Mouse (Mus musculus): ENCODE measurements around the gene Skap1.

The Skap1 gene

DNA sequence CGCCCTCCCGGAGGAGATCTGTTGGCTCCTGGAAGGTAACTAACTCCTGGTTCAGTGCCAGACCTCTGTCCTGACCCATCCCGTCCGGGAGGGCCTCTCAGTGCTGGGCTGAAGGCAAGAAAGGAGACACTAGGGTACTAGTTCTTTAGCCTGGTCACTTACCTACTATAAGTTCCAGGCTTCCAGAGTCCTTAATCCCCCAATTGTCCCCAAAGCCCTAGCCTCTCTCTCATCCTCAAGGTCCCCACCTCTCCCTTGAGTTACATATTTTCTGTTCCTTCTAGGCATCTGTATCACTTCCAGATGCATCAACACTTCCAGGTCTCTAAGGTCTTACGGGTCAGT, 295 bp downstream of the Skap1 start:
- peak; percentile 54 to 75 for DNase-seq (ENCODE audit: inconsistent age in 2 of 2, low spot score in 1 of 2)

GRCm38 (mm10) chr11:96465426-96466056, 1.1 kb downstream of the Skap1 start:
- no peak for DNase-seq (ENCODE audit: inconsistent age in 2 of 2, low spot score in 1 of 2)

- peak in 1 of 2 experiments; percentile 40 for DNase-seq (ENCODE audit: inconsistent age in 2 of 2, low spot score in 1 of 2)
Observed at GRCm38 (mm10) chr11:96466382-96466781, 2.0 kb downstream of the Skap1 start.

- DNase-seq (ENCODE audit: inconsistent age in 2 of 2, low spot score in 1 of 2): peak; percentile 26 to 66
Observed at GRCm38 (mm10) chr11:96466987-96467386, 2.6 kb downstream of the Skap1 start.

DNA sequence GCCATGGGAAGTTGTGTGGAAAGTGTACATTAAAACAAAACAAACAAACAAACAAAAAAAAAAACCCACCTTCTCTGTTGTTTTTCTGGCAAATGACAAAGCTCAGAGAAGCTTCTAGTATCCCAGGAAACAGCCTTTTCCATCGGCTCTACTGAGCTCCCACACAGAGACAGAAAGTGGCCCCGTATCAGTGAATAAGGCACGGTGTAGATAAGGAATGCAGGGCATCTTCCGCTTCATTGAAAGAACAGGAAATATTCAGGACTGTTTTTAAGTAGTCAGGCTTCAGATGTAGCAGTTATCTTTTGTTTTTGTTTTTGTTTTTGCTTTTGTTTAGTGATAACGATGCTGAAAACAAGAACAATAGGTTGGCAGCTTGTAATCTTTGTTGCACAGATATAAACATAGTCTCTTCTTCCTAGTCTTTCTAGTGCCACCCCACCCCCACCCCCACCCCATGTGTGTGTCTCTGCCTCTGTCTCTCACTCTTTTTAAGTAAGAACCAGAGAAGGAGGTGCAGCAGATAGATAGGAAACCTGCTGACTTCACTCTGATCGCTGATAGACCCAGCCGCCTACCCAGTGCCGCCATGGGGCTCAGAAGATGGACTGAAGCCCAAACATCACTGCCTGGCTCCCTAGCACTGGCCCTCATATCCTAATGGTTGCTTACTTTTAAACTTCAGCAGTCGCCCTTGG, 3.8 kb downstream of the Skap1 start:
- DNase-seq (ENCODE audit: inconsistent age in 2 of 2, low spot score in 1 of 2): peak in 1 of 2 experiments; percentile 38

- DNase-seq (ENCODE audit: inconsistent age in 2 of 2, low spot score in 1 of 2): no peak
Observed at GRCm38 (mm10) chr11:96482711-96483110, 18.3 kb downstream of the Skap1 start.

DNA sequence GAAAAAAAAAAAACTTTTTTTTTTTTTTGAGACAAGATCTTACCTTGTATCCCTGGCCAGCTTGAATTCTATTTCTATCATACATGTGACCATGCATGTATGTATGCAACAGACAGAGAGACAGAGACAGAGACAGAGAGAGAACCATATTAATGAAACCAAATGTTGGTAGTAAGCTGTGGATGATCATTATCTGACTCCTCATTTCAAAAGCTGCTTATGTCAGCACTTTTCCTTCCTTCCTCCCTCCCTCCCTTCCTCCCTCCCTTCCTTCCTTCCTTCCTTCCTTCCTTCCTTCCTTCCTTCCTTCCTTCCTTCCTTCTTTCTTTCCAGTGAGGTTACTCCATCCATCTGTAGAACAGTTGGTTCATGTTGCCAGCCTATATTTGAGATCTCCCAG, 18.8 kb downstream of the Skap1 start:
- DNase-seq (ENCODE audit: inconsistent age in 2 of 2, low spot score in 1 of 2): no peak

DNA sequence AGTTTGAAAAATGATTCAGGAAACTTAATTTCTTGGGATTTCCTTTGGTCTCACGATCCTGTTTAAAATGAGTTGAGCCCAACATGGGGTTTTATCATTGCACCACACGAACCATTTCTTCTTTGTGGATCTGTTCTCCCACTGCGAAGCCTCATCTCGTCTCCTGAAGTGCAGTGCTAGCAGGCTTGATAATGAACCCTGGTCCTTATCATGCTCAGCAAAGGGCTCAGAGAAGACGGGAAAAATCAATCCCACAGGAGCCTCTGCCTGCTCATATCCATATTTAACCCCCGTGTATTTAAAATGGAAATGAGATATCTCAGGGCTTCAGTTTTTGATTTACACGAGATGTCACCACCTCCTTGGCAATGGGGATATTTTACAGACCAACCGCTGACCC, 34.1 kb downstream of the Skap1 start:
- DNase-seq (ENCODE audit: inconsistent age in 2 of 2, low spot score in 1 of 2): peak in 1 of 2 experiments; percentile 64

DNA sequence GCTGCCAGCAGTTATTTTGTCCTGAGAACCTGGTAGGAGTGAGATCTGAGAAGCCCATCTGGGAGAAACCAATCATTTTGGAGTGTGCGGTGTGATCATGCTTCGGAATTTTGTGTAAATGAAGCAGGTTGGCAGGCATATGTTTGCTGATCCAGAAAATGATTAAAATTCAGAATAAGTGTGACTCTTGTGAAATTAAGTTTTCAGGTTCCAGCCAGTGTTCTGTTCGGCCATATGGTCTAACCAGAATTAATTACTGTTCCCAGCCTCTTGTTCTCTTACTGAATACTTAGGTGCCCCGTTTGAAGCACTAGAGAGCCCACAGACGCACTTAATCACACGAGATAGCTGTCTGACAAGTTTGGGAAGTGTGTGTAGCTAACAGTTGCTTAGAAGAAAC, 36.6 kb downstream of the Skap1 start:
- DNase-seq (ENCODE audit: inconsistent age in 2 of 2, low spot score in 1 of 2): no peak

DNA sequence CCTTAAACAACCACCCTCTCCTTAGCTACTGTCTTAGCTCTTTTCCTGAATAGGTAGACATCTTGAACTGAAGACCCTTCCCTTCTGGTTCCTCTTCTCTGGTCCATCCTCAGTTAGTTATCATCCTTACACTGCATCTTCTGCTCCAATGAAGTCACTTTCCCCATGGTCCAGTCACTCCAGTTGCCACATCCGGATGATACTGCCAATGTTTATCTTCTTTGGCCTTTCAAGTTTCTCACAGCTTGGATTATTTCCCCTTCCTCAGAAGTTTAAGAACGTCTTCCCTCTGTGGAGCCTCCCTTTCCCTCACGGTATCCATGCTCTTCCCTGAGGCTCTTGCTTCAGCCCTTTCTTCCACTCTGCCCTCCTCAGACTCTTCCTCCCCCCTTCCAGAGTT, 38.6 kb downstream of the Skap1 start:
- DNase-seq (ENCODE audit: inconsistent age in 2 of 2, low spot score in 1 of 2): no peak

GRCm38 (mm10) chr11:96504509-96505119, 40.2 kb downstream of the Skap1 start:
- DNase-seq (ENCODE audit: inconsistent age in 2 of 2, low spot score in 1 of 2): no peak

DNA sequence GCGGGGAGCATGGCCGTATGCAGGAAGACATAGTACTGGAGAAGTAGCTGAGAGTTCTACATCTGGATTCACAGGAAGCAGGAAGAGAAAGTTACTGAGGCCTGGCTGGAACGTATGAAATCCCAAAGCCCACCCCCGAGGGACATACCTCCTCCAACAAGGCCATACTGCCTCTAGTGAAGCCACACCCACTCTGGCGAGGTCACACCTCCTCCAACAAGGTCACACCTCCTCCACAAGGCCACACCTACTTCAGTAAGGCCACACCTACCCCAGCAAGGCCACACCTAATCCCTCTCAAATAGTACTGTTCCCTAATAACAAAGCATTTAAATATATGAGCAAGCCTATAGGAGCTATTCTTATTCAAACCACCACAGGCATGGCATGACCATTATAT, 41.4 kb downstream of the Skap1 start:
- DNase-seq (ENCODE audit: inconsistent age in 2 of 2, low spot score in 1 of 2): no peak

- no peak for DNase-seq (ENCODE audit: inconsistent age in 2 of 2, low spot score in 1 of 2)
Observed at GRCm38 (mm10) chr11:96515164-96515563, 50.8 kb downstream of the Skap1 start.

DNA sequence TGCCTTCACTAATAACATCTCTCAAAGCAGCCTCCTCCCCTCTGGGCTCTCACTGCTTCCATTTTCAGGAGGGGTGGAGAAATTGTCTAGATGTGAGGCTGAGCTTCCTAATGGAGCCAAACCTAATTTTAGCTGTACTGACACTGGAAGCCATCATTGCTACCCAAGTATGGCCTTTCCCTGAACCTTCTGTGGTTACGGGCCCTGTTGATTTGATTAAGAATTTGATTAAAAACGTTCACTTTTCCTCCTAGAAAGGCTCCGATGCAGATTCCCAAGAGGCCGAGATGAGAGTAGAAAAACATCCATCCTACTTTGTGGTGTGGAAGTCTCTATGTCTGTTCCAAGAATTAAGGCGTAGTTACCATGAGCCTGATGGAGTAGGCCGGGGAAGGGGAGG, 60.1 kb downstream of the Skap1 start:
- no peak for DNase-seq (ENCODE audit: inconsistent age in 2 of 2, low spot score in 1 of 2)

DNA sequence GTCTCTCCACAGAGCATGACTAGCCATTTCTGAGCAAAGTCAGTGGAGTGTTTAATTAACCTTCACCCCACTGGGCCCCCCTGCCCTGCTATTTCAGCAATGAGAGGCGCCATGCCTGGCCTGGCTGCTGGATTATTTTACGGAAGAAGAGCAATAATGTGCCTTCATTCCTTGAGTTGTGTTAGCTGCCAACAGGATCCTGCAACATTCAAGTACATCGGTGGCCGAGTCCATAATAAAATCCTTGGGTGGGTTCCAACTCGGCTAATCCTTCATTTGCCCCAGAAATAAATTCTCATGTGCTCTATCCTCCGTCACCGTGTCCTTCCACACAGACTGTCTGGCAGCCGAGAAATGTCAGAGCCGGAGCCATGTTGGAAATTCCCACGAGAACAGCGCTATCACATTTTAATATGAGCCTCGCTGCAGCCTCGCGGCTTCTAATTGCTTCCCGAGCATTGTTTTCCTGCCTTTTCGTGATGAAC, 61.8 kb downstream of the Skap1 start:
- DNase-seq (ENCODE audit: inconsistent age in 2 of 2, low spot score in 1 of 2): peak; percentile 40 to 80

- no peak for DNase-seq (ENCODE audit: inconsistent age in 2 of 2, low spot score in 1 of 2)
Observed at GRCm38 (mm10) chr11:96531757-96532433, 67.5 kb downstream of the Skap1 start.

DNA sequence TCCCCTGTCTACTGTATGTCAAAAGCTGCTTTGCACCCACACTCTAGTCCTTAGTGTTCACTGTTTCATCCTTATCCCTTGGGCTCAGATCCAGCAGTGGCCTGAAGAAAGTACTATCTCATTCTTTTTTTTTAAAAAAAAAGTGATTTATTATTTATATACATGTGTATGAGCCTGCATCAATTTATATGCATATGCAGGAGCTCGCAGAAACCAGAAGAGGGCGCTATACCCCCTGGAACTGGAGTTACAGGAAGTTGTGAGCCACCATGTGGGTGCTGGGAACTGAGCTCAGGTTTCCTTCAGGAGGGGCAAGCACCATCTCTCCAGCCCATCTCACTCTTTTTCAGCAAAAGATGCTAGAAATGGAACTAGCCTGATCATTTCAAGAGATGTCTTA, 70.1 kb downstream of the Skap1 start:
- DNase-seq (ENCODE audit: inconsistent age in 2 of 2, low spot score in 1 of 2): no peak

- peak; percentile 36 to 84 for DNase-seq (ENCODE audit: inconsistent age in 2 of 2, low spot score in 1 of 2)
Observed at GRCm38 (mm10) chr11:96536146-96536545, 71.8 kb downstream of the Skap1 start.

- no peak for DNase-seq (ENCODE audit: inconsistent age in 2 of 2, low spot score in 1 of 2)
Observed at GRCm38 (mm10) chr11:96542003-96542402, 77.6 kb downstream of the Skap1 start.

GRCm38 (mm10) chr11:96542561-96542960, 78.2 kb downstream of the Skap1 start:
- DNase-seq (ENCODE audit: inconsistent age in 2 of 2, low spot score in 1 of 2): no peak

DNA sequence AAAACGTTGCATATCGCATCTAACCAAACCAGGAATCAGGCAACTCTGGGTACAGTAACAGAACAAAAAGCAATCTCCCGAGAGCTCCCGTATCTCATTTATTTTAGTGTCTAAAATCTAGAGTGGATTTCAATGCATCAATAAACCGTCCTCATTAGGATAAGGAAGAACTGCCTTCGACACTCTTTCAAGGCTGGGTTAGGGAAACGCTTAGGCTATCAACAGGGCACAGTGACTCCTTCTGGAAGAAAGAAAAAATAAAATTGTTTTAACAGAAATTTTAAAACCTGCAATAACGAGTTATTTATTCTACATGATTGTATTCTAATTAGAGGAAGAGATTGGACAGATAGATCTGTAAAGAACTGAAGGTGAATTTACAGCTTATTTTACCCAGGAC, 82.0 kb downstream of the Skap1 start:
- DNase-seq (ENCODE audit: inconsistent age in 2 of 2, low spot score in 1 of 2): peak in 1 of 2 experiments; percentile 52
